In genomic region chr2:152626774-152627591, GRCm38 (mm10) we compare ENCODE assay signal across 9 mouse cellular contexts. TPM values are rescaled to one million over a fixed set of nuclear protein-coding genes. Genes with fewer than 3 reads are reported as not detected.
DNase-seq lines count a peak whose midpoint lies in the region; ATAC-seq and TF ChIP-seq lines count a peak whose summit lies in the region.
"Had no signal": no experiment of that assay in that cellular context is flagged by ENCODE, and none has a peak within 500 bp of the region (broad histone marks: within the 10 kb centered on the region; RNA-seq: fewer than 3 reads in every experiment).

TSS of gene Rem1 (plus strand) at chr2:152626951.

- no peak for ATAC-seq in forebrain, embryonic 13.5 days
- no peak for ATAC-seq in hindbrain, embryonic 12.5 days (ENCODE audit: low FRiP score)
- no peak for ATAC-seq in liver, embryonic 16.5 days (ENCODE audit: low read depth)

- peak within 1 kb of the TSS; percentile 58 for H3K4me2 ChIP-seq in forebrain, embryonic 13.5 days
- peak within 1 kb of the TSS; percentile 65 for H3K4me2 ChIP-seq in hindbrain, embryonic 12.5 days (replicated peaks)
- H3K4me2 ChIP-seq in liver, embryonic 16.5 days (ENCODE audit: low read depth, low read length), result peak within 1 kb of the TSS; percentile 42

- no peaks in the 10 kb centered on the region for H3K36me3 ChIP-seq in forebrain, embryonic 13.5 days (ENCODE audit: poor library complexity, severe bottlenecking)
- no peaks in the 10 kb centered on the region for H3K36me3 ChIP-seq in hindbrain, embryonic 12.5 days
- no peaks in the 10 kb centered on the region for H3K36me3 ChIP-seq in liver, embryonic 16.5 days (ENCODE audit: control insufficient read depth, insufficient read depth)

- peak within 1 kb of the TSS; percentile 42 for H3K4me3 ChIP-seq in layer of hippocampus, adult 2 months
- peak within 1 kb of the TSS; percentile 35 for H3K4me3 ChIP-seq in forebrain, embryonic 13.5 days
- H3K4me3 ChIP-seq in hindbrain, embryonic 12.5 days, result peak within 1 kb of the TSS; percentile 33
- H3K4me3 ChIP-seq in liver, embryonic 16.5 days (ENCODE audit: low read depth, low read length), result peak within 1 kb of the TSS; percentile 36
- H3K4me3 ChIP-seq in olfactory bulb, adult 2 months (ENCODE audit: insufficient read depth, low read depth, low read length), result peak within 1 kb of the TSS; percentile 26

- WGBS in forebrain, embryonic 13.5 days, result 2% methylated on average over 59 of the region's 59 CpGs
- 1% methylated on average over 58 of the region's 59 CpGs for WGBS in hindbrain, embryonic 12.5 days
- 3% methylated on average over 59 of the region's 59 CpGs for WGBS in liver, embryonic 16.5 days (ENCODE audit: insufficient replicate concordance)
- 2% methylated on average over 59 of the region's 59 CpGs for WGBS in olfactory bulb, adult 2 months

- peaks cover 51% of the 10 kb centered on the region for H3K27me3 ChIP-seq in forebrain, embryonic 13.5 days
- peaks cover 54% of the 10 kb centered on the region for H3K27me3 ChIP-seq in hindbrain, embryonic 12.5 days
- H3K27me3 ChIP-seq in liver, embryonic 16.5 days (ENCODE audit: control insufficient read depth, insufficient read depth, low read depth, low read length), result peaks cover 32% of the 10 kb centered on the region
- H3K27me3 ChIP-seq: CH12.LX had no signal

- TF ChIP-seq CTCF in layer of hippocampus, adult 2 months (conservative IDR thresholded peaks at IDR 0.05), result no peak
- no peak for TF ChIP-seq CTCF in olfactory bulb, adult 2 months (IDR thresholded peaks at IDR 0.05; ENCODE audit: insufficient read depth, low read depth, low read length)

- TF ChIP-seq POLR2A in olfactory bulb, adult 2 months (IDR thresholded peaks at IDR 0.05; ENCODE audit: insufficient read depth, low read depth, low read length), result no peak

- peak within 1 kb of the TSS; percentile 41; the same call in 1 of the 2 replicates for H3K9ac ChIP-seq in forebrain, embryonic 13.5 days
- peak within 1 kb of the TSS; percentile 49 for H3K9ac ChIP-seq in hindbrain, embryonic 12.5 days
- H3K9ac ChIP-seq in liver, embryonic 16.5 days (ENCODE audit: low read depth, low read length), result peak within 1 kb of the TSS; percentile 12; the same call in 1 of the 2 replicates

- no peak within 1 kb of the TSS for H3K27ac ChIP-seq in layer of hippocampus, adult 2 months
- no peak within 1 kb of the TSS for H3K27ac ChIP-seq in forebrain, embryonic 13.5 days
- H3K27ac ChIP-seq in hindbrain, embryonic 12.5 days, result no peak within 1 kb of the TSS
- no peak within 1 kb of the TSS for H3K27ac ChIP-seq in liver, embryonic 16.5 days (ENCODE audit: low read length)
- no peak within 1 kb of the TSS for H3K27ac ChIP-seq in olfactory bulb, adult 2 months (ENCODE audit: insufficient read depth, low read depth, low read length)

- no peak for DNase-seq in layer of hippocampus, adult 2 months (ENCODE audit: low spot score in 2 of 2)
- DNase-seq in layer of hippocampus, adult 18-20 months (ENCODE audit: low spot score in 2 of 2), result no peak
- DNase-seq in MN1 (ENCODE audit: low spot score), result no peak
- no peak for DNase-seq in spleen, adult 12 weeks (ENCODE audit: low spot score)

- peaks cover 11% of the 10 kb centered on the region for H3K4me1 ChIP-seq in forebrain, embryonic 13.5 days
- H3K4me1 ChIP-seq in hindbrain, embryonic 12.5 days, result peaks cover 22% of the 10 kb centered on the region
- peaks cover 3% of the 10 kb centered on the region for H3K4me1 ChIP-seq in liver, embryonic 16.5 days (ENCODE audit: control insufficient read depth, low read depth, low read length)
- peaks cover 11% of the 10 kb centered on the region for H3K4me1 ChIP-seq in olfactory bulb, adult 2 months (ENCODE audit: control insufficient read depth, insufficient read depth, low read length)

- no peaks in the 10 kb centered on the region for H3K9me3 ChIP-seq in forebrain, embryonic 13.5 days (replicated peaks)
- no peaks in the 10 kb centered on the region for H3K9me3 ChIP-seq in hindbrain, embryonic 12.5 days (replicated peaks)
- no peaks in the 10 kb centered on the region for H3K9me3 ChIP-seq in liver, embryonic 16.5 days (replicated peaks; ENCODE audit: control insufficient read depth, low read length)

RNA-seq across cellular contexts. Expression of gene Rem1, which starts in this region (rescaled TPM):
- 1 to 10 TPM in 1 of 2 experiments, under 1 TPM in 1; 0.42 to 2.0 TPM for total RNA-seq in layer of hippocampus, adult 2 months (2021)
- total RNA-seq in layer of hippocampus, adult 18-20 months (2021), result under 1 TPM; 0.74 to 0.79 TPM
- polyA plus RNA-seq in forebrain, embryonic 13.5 days (2015; fragmentation: Nextera tagmentation; extraction: Ambion mirVana), result 0.19 and 0.20 TPM in 2 replicates
- 0.72 and 0.82 TPM in 2 replicates for polyA plus RNA-seq in hindbrain, embryonic 12.5 days (2016; fragmentation: Nextera tagmentation; extraction: Ambion mirVana)
- 1.1 TPM in 2 replicates for polyA plus RNA-seq in liver, embryonic 16.5 days (2015; fragmentation: Nextera tagmentation; extraction: Ambion mirVana)
- polyA plus RNA-seq in olfactory bulb, adult 2 months (2012; ENCODE audit: insufficient read depth, insufficient read length, low replicate concordance, missing spikeins), result not detected in 2 replicates
